Mouse (Mus musculus): ENCODE data around the gene Akap12.

- TF ChIP-seq GATA1 (IDR thresholded peaks at IDR 0.05; ENCODE audit: low read length) (no peak), TAL1 (IDR thresholded peaks at IDR 0.05; ENCODE audit: low read length) (no peak)
These were observed 80.4 kb downstream of the Akap12 start for GRCm38 (mm10) chr10:4346489-4347135.

Data from erythroblast, embryonic 14.5 days (primary cell).